Mouse (Mus musculus) layer of hippocampus, adult 9-10 months (tissue): ENCODE data around the gene Gm47791.
A peak's percentile ranks its signal among the peaks of the same experiment; 100 is the strongest.

Source experiments
- DNase-seq: peaks from one replicate; pipeline ENCODE4 v3.0.0; 2022; ENCODE audit warnings: low spot score

The Gm47791 gene

GRCm38 (mm10) chr1:82771022-82771586, at the start of gene Gm47791:
Gm47791 (minus strand) TSS chr1:82771243.
- DNase-seq = no peak

GRCm38 (mm10) chr1:82820626-82821186, 49.7 kb upstream of the Gm47791 start:
- DNase-seq = no peak

GRCm38 (mm10) chr1:82820179-82820578, 49.1 kb upstream of the Gm47791 start:
- no peak for DNase-seq

GRCm38 (mm10) chr1:82819366-82819765, 48.3 kb upstream of the Gm47791 start:
- DNase-seq = no peak

GRCm38 (mm10) chr1:82815941-82816716, 45.1 kb upstream of the Gm47791 start:
- DNase-seq = no peak

GRCm38 (mm10) chr1:82811766-82812165, 40.7 kb upstream of the Gm47791 start:
- no peak for DNase-seq

GRCm38 (mm10) chr1:82808564-82808963, 37.5 kb upstream of the Gm47791 start:
- no peak for DNase-seq

- DNase-seq = no peak
These were observed 36.2 kb upstream of the Gm47791 start for GRCm38 (mm10) chr1:82807206-82807605.

- no peak for DNase-seq
These were observed 35.3 kb upstream of the Gm47791 start for GRCm38 (mm10) chr1:82806391-82806790.

GRCm38 (mm10) chr1:82804059-82804458, 33.0 kb upstream of the Gm47791 start:
- DNase-seq = no peak

GRCm38 (mm10) chr1:82803608-82804007, 32.6 kb upstream of the Gm47791 start:
- DNase-seq = no peak

- no peak for DNase-seq
These were observed 30.2 kb upstream of the Gm47791 start for GRCm38 (mm10) chr1:82801105-82801783.

- no peak for DNase-seq
These were observed 27.9 kb upstream of the Gm47791 start for GRCm38 (mm10) chr1:82798922-82799321.

- DNase-seq = no peak
These were observed 27.3 kb upstream of the Gm47791 start for GRCm38 (mm10) chr1:82798304-82798703.

- no peak for DNase-seq
These were observed 26.0 kb upstream of the Gm47791 start for GRCm38 (mm10) chr1:82797088-82797487.

GRCm38 (mm10) chr1:82795702-82796443, 24.8 kb upstream of the Gm47791 start:
- no peak for DNase-seq

GRCm38 (mm10) chr1:82795211-82795610, 24.2 kb upstream of the Gm47791 start:
- no peak for DNase-seq

- no peak for DNase-seq
These were observed 22.9 kb upstream of the Gm47791 start for GRCm38 (mm10) chr1:82793986-82794385.

GRCm38 (mm10) chr1:82793110-82793509, 22.1 kb upstream of the Gm47791 start:
- no peak for DNase-seq

- DNase-seq = no peak
These were observed 21.2 kb upstream of the Gm47791 start for GRCm38 (mm10) chr1:82792238-82792637.

- no peak for DNase-seq
These were observed 20.1 kb upstream of the Gm47791 start for GRCm38 (mm10) chr1:82791105-82791504.

GRCm38 (mm10) chr1:82788070-82788469, 17.0 kb upstream of the Gm47791 start:
- peak; percentile 60 for DNase-seq
